Mouse (Mus musculus): ENCODE results near the gene Ak4. TPM values are rescaled to one million over a fixed set of nuclear protein-coding genes. Genes with fewer than 3 reads are reported as not detected.
A peak's percentile ranks its signal among the peaks of the same experiment; 100 is the strongest.

Ak4 gene
- total RNA-seq, 2 experiments from 2014 or later, result 1.1 to 1.9 TPM

- peak in 1 of 2 experiments; percentile 9 for DNase-seq
- intact Hi-C loops (cut with DNase I), result loop anchor here (10.0 kb wide), 1 partner anchor 285 kb away; no protein-coding TSS in a partner anchor
These were observed 31.2 kb downstream of the Ak4 start for GRCm38 (mm10) chr4:101450150-101450780.

GRCm38 (mm10) chr4:101451089-101451488 lies 32.0 kb downstream of the Ak4 start:
- DNase-seq, result no peak
- intact Hi-C loops (cut with DNase I), result loop anchor here (10.0 kb wide), 1 partner anchor 286 kb away; no protein-coding TSS in a partner anchor

GRCm38 (mm10) chr4:101452829-101453228 lies 33.8 kb downstream of the Ak4 start:
- no peak for DNase-seq
- intact Hi-C loops (cut with DNase I), result loop anchor here (10.0 kb wide), 1 partner anchor 288 kb away; no protein-coding TSS in a partner anchor

GRCm38 (mm10) chr4:101457176-101457575 lies 38.1 kb downstream of the Ak4 start:
- no peak for DNase-seq

GRCm38 (mm10) chr4:101458341-101458740 lies 39.3 kb downstream of the Ak4 start:
- peak in 1 of 2 experiments; percentile 19 for DNase-seq
- intact Hi-C loops (cut with DNase I), result loop anchor here (2.0 to 10.0 kb wide), 2 partner anchors 74 to 294 kb away; no protein-coding TSS in a partner anchor

More at GRCm38 (mm10) chr4:101457176-101457575, 38.1 kb downstream of the Ak4 start:
- intact Hi-C loops (cut with DNase I), result loop anchor here (2.0 to 10.0 kb wide), 2 partner anchors 64 to 292 kb away; no protein-coding TSS in a partner anchor

- intact Hi-C loops (cut with DNase I), result loop anchor here (2.0 to 10.0 kb wide), 2 partner anchors 75 to 295 kb away; no protein-coding TSS in a partner anchor
- DNase-seq, result no peak
These were observed 40.3 kb downstream of the Ak4 start for GRCm38 (mm10) chr4:101459358-101459757.

- DNase-seq, result no peak
- intact Hi-C loops (cut with DNase I), result no loop called here
These were observed 41.0 kb downstream of the Ak4 start for GRCm38 (mm10) chr4:101460114-101460513.

- DNase-seq, result no peak
- intact Hi-C loops (cut with DNase I), result no loop called here
These were observed 43.0 kb downstream of the Ak4 start for GRCm38 (mm10) chr4:101462065-101462464.

- DNase-seq, result no peak
- intact Hi-C loops (cut with DNase I), result no loop called here
These were observed 47.2 kb downstream of the Ak4 start for GRCm38 (mm10) chr4:101466264-101466663.

GRCm38 (mm10) chr4:101469242-101469641 lies 50.2 kb downstream of the Ak4 start:
- no peak for DNase-seq
- intact Hi-C loops (cut with DNase I), result loop anchor here (2.0 kb wide), 1 partner anchor 530 kb away; no protein-coding TSS in a partner anchor

- intact Hi-C loops (cut with DNase I), result loop anchor here (5.0 kb wide), 1 partner anchor 192 kb away; no protein-coding TSS in a partner anchor
- DNase-seq, result no peak
These were observed 51.5 kb downstream of the Ak4 start for GRCm38 (mm10) chr4:101470543-101470942.

- intact Hi-C loops (cut with DNase I), result loop anchor here (5.0 kb wide), 1 partner anchor 190 kb away; no protein-coding TSS in a partner anchor
- DNase-seq, result no peak
These were observed 53.7 kb downstream of the Ak4 start for GRCm38 (mm10) chr4:101472767-101473166.

- DNase-seq, result no peak
These were observed 71.3 kb downstream of the Ak4 start for GRCm38 (mm10) chr4:101490320-101490917.

GRCm38 (mm10) chr4:101491704-101492103 lies 72.6 kb downstream of the Ak4 start:
- intact Hi-C loops (cut with DNase I), result no loop called here
- DNase-seq, result no peak

More at GRCm38 (mm10) chr4:101490320-101490917, 71.3 kb downstream of the Ak4 start:
- intact Hi-C loops (cut with DNase I), result no loop called here

- DNase-seq, result no peak
- intact Hi-C loops (cut with DNase I), result no loop called here
These were observed 74.6 kb downstream of the Ak4 start for GRCm38 (mm10) chr4:101493611-101494197.

GRCm38 (mm10) chr4:101496188-101496533 lies 77.1 kb downstream of the Ak4 start:
- DNase-seq, result no peak
- intact Hi-C loops (cut with DNase I), result no loop called here

GRCm38 (mm10) chr4:101496534-101497237 lies 77.6 kb downstream of the Ak4 start, which contains the start of gene Dnajc6:
Gene Dnajc6 (plus strand): TSS chr4:101496648.
- DNase-seq, result peak in 1 of 2 experiments; percentile 14
- intact Hi-C loops (cut with DNase I), result no loop called here

- intact Hi-C loops (cut with DNase I), result no loop called here
- DNase-seq, result no peak
These were observed 78.3 kb downstream of the Ak4 start for GRCm38 (mm10) chr4:101497336-101497735.

- no peak for DNase-seq
- intact Hi-C loops (cut with DNase I), result no loop called here
These were observed 85.5 kb downstream of the Ak4 start for GRCm38 (mm10) chr4:101504470-101505007.

- no peak for DNase-seq
- intact Hi-C loops (cut with DNase I), result no loop called here
These were observed 86.9 kb downstream of the Ak4 start for GRCm38 (mm10) chr4:101505966-101506365.
